19 mouse cellular contexts compared by ENCODE assay signal in genomic region chr1:135401452-135402110, GRCm38 (mm10). TPM values are rescaled to one million over a fixed set of nuclear protein-coding genes. Genes with fewer than 3 reads are reported as not detected.
DNase-seq lines count a peak whose midpoint lies in the region; ATAC-seq and TF ChIP-seq lines count a peak whose summit lies in the region.
"Had no signal": no experiment of that assay in that cellular context is flagged by ENCODE, and none has a peak within 500 bp of the region (broad histone marks: within the 10 kb centered on the region; RNA-seq: fewer than 3 reads in every experiment).

No protein-coding gene starts in this region.

- H3K27ac ChIP-seq in gastrocnemius, adult 2 months: no peak overlapping the region
- H3K27ac ChIP-seq in liver, postnatal 0 days (ENCODE audit: low read depth): no peak overlapping the region
- no peak overlapping the region for H3K27ac ChIP-seq in liver, embryonic 12.5 days
- H3K27ac ChIP-seq: hindbrain, embryonic 10.5 days; intestine, embryonic 15.5 days; limb, embryonic 10.5 days; liver, embryonic 13.5 days; macrophage; midbrain, embryonic 13.5 days had no signal

- ATAC-seq in liver, postnatal 0 days: no peak
- no peak for ATAC-seq in liver, embryonic 12.5 days
- no peak for ATAC-seq in Patski
- ATAC-seq: intestine, embryonic 15.5 days; midbrain, embryonic 13.5 days had no signal

- intact Hi-C loops in gastrocnemius, adult 2 months (cut with DNase I): no loop called here

- POLR2A ChIA-PET in Patski (lab: Charles Lee): no interaction called here

- H3K27me3 ChIP-seq in liver, postnatal 0 days (ENCODE audit: insufficient read depth, low read length): no peaks in the 10 kb centered on the region
- H3K27me3 ChIP-seq in liver, embryonic 12.5 days (replicated peaks): no peaks in the 10 kb centered on the region
- H3K27me3 ChIP-seq in Patski: no peaks in the 10 kb centered on the region
- H3K27me3 ChIP-seq: intestine, embryonic 15.5 days; liver, embryonic 13.5 days; midbrain, embryonic 13.5 days had no signal

- no peaks in the 10 kb centered on the region for H3K9me3 ChIP-seq in liver, postnatal 0 days (ENCODE audit: low read length)
- H3K9me3 ChIP-seq in liver, embryonic 12.5 days (replicated peaks): no peaks in the 10 kb centered on the region
- H3K9me3 ChIP-seq: hindbrain, embryonic 10.5 days; intestine, embryonic 15.5 days; limb, embryonic 10.5 days; liver, embryonic 13.5 days; midbrain, embryonic 13.5 days had no signal

- H3K9ac ChIP-seq in liver, postnatal 0 days (replicated peaks): no peak overlapping the region
- no peak overlapping the region for H3K9ac ChIP-seq in liver, embryonic 12.5 days
- H3K9ac ChIP-seq: intestine, embryonic 15.5 days; liver, embryonic 13.5 days; midbrain, embryonic 13.5 days had no signal

- H3K4me2 ChIP-seq in liver, postnatal 0 days (ENCODE audit: low read depth, low read length): no peak overlapping the region
- no peak overlapping the region for H3K4me2 ChIP-seq in liver, embryonic 12.5 days
- H3K4me2 ChIP-seq: intestine, embryonic 15.5 days; liver, embryonic 13.5 days; midbrain, embryonic 13.5 days had no signal

- no peak overlapping the region for H3K4me3 ChIP-seq in gastrocnemius, adult 2 months
- H3K4me3 ChIP-seq in liver, postnatal 0 days (ENCODE audit: low read depth, low read length): no peak overlapping the region
- H3K4me3 ChIP-seq in liver, embryonic 12.5 days: no peak overlapping the region
- H3K4me3 ChIP-seq: hindbrain, embryonic 10.5 days; intestine, embryonic 15.5 days; limb, embryonic 10.5 days; liver, embryonic 13.5 days; midbrain, embryonic 13.5 days had no signal

- WGBS in liver, postnatal 0 days (ENCODE audit: insufficient replicate concordance): 90% methylated on average over 3 of the region's 3 CpGs
- WGBS in liver, embryonic 12.5 days (ENCODE audit: insufficient replicate concordance): 89% methylated on average over 3 of the region's 3 CpGs

- TF ChIP-seq EP300 in liver, postnatal 0 days (IDR thresholded peaks at IDR 0.05; ENCODE audit: low read depth): no peak

- CTCF ChIA-PET in Patski (lab: Charles Lee): interaction anchor here (1.3 to 1.4 kb wide), 2 partner anchors 9 to 49 kb away, joined by 4 to 6 read pairs; no protein-coding TSS in a partner anchor

- peaks cover 59% of the 10 kb centered on the region for H3K36me3 ChIP-seq in liver, postnatal 0 days (replicated peaks; ENCODE audit: insufficient read depth, low read length)
- H3K36me3 ChIP-seq in liver, embryonic 12.5 days: peaks cover 94% of the 10 kb centered on the region

- TF ChIP-seq CTCF in gastrocnemius, adult 2 months (IDR thresholded peaks at IDR 0.05): peak; percentile 23; the same call in 1 of the 2 replicates
- TF ChIP-seq CTCF in liver, postnatal 0 days (IDR thresholded peaks at IDR 0.05; ENCODE audit: low read depth): peak; percentile 27; the same call in 1 of the 2 replicates
- TF ChIP-seq CTCF in Patski (IDR thresholded peaks at IDR 0.05): peak; percentile 44

- no peaks in the 10 kb centered on the region for H3K4me1 ChIP-seq in liver, postnatal 0 days (ENCODE audit: insufficient read depth)
- no peaks in the 10 kb centered on the region for H3K4me1 ChIP-seq in liver, embryonic 12.5 days
- H3K4me1 ChIP-seq: hindbrain, embryonic 10.5 days; intestine, embryonic 15.5 days; limb, embryonic 10.5 days; liver, embryonic 13.5 days; midbrain, embryonic 13.5 days had no signal

- in situ Hi-C loops in Patski (cut with MboI; ENCODE audit: low pct_unique_long_range_greater_than_20kb): loop anchor here (5.0 kb wide), 1 partner anchor 41 kb away; no protein-coding TSS in a partner anchor

- DNase-seq in gastrocnemius, adult 2 months: no peak
- DNase-seq in gastrocnemius, postnatal 4 days (ENCODE audit: low spot score in 2 of 2): no peak
- DNase-seq in liver, postnatal 0 days: no peak
- peak; percentile 54 for DNase-seq in 416B (ENCODE audit: low read depth)
- DNase-seq in Patski (ENCODE audit: low read depth, low spot score): no peak
- DNase-seq in adrenal gland, adult 18-20 months (ENCODE audit: low spot score in 2 of 2): no peak
- DNase-seq: adrenal gland, adult 8-10 months; cerebellum, adult 8-10 months; embryo, embryonic 11 days; gastrocnemius, postnatal 25 days; kidney, postnatal 25 days; liver, embryonic 13.5 days; thymus, adult 18-20 months had no signal

RNA-seq across cellular contexts. Expression of gene Shisa4, which starts 26.5 kb away (rescaled TPM):
- total RNA-seq in gastrocnemius, adult 2 months (2021): 100 to 1,000 TPM; 139 to 152 TPM
- 100 to 1,000 TPM; 121 to 136 TPM for total RNA-seq in gastrocnemius, postnatal 4 days (2021)
- 1.5 and 1.8 TPM in 2 replicates for polyA plus RNA-seq in liver, postnatal 0 days (2015; fragmentation: Nextera tagmentation; extraction: Ambion mirVana)
- 5.4 and 5.5 TPM in 2 replicates for polyA plus RNA-seq in liver, embryonic 12.5 days (2016; fragmentation: Nextera tagmentation; extraction: Ambion mirVana)
- 80.9 TPM for polyA plus RNA-seq in Patski (2021)
- total RNA-seq in adrenal gland, adult 18-20 months (2021): 1 to 10 TPM; 6.6 to 7.1 TPM

RNA-seq across cellular contexts. Expression of gene Ipo9, which starts 28.7 kb away (rescaled TPM):
- 10 to 100 TPM; 24.0 to 27.8 TPM for total RNA-seq in gastrocnemius, adult 2 months (2021)
- total RNA-seq in gastrocnemius, postnatal 4 days (2021): 10 to 100 TPM; 89.2 to 90.6 TPM
- polyA plus RNA-seq in liver, postnatal 0 days (2015; fragmentation: Nextera tagmentation; extraction: Ambion mirVana): 10.2 and 12.1 TPM in 2 replicates
- 50.4 and 53.6 TPM in 2 replicates for polyA plus RNA-seq in liver, embryonic 12.5 days (2016; fragmentation: Nextera tagmentation; extraction: Ambion mirVana)
- 97.1 TPM for polyA plus RNA-seq in Patski (2021)
- total RNA-seq in adrenal gland, adult 18-20 months (2021): 10 to 100 TPM; 55.5 to 87.5 TPM

Comparison
In these comparisons a context has a peak if more than half of its experiments do, and no peak if none do; other contexts are left out.
1. RNA of gene Shisa4, which starts 26.5 kb away (total RNA-seq): 139 to 152 TPM in gastrocnemius, adult 2 months and 121 to 136 TPM in gastrocnemius, postnatal 4 days; 6.6 to 7.1 TPM in adrenal gland, adult 18-20 months; every median in the first group is over 10 times any median in the second.
2. Peak in every context shown above with its lines, with median percentiles within 50 percentile points of each other: CTCF ChIP-seq.